Mouse (Mus musculus) bone marrow, adult 2 months (tissue): ENCODE data around the gene Ccr1.

ENCODE experiments used
- CTCF ChIP-seq: fragments of 200-500 bp; IDR thresholded peaks from 2 replicates; pipeline ENCODE4 v1.5.1; 2011; ENCODE audit warnings: low read length, control low read depth; ENCODE audit not compliant: control insufficient read depth, insufficient read depth
- POLR2A ChIP-seq: fragments of 200-500 bp; IDR thresholded peaks from 2 replicates; pipeline ENCODE4 v1.6.1; 2011; ENCODE audit warnings: low read depth, mild to moderate bottlenecking, control low read depth, low read length, borderline replicate concordance; ENCODE audit not compliant: control insufficient read depth

DNA sequence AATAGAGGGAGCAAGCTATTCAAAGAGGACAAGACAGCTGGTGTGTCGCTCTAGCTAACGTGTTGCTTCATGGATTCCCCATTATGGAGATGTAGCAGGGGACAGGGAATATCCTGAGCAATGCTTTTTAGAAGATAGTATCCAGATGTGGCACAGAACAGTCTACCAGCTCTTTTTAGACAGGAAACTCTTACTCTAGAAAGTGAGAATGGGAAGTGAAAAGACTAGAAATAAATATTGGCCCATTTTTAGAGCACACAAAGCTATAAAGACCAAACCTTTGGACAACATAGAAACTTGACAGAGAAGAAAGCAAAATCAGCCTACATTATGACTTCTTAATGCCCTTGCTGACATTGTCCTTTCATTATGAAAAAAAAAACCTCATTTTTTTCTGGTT is 7.1 kb upstream of the Ccr1 start:
- TF ChIP-seq CTCF (no peak), POLR2A (no peak)
